Mouse (Mus musculus) layer of hippocampus, postnatal 10 days (tissue): ENCODE results near the gene Blvrb. TPM values are rescaled to one million over a fixed set of nuclear protein-coding genes. Genes with fewer than 3 reads are reported as not detected.

ENCODE experiments used
- DNase-seq, 2 experiments: peaks; one replicate each; pipeline ENCODE4 v3.0.0; 2021; ENCODE audit warnings: low spot score in 2 of 2
- total RNA-seq, 2 experiments: library from RNA; stranded (reverse); gene quantifications; 2 replicates each; pipeline ENCODE4 v1.2.3; 2021

Blvrb gene
- total RNA-seq, 2 experiments from 2014 or later = 16.5 to 17.1 TPM

DNA sequence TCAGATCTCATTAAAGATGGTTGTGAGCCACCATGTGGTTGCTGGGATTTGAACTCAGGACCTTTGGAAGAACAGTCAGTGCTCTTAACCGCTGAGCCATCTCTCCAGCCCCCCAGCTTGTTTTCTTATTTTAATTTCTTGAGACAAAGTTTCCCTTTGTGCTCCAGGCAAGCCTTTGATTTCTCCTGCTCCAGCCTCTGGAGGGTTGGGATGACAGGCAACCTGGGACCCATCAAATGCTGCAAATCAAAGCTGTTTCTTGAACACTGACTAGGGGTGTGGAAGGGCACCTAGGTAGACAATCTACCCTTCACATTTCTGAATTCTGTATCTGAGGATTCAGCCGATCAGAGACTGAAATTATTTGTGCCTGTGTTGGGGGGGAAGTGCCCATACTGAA, 63.0 kb downstream of the Blvrb start:
- no peak for DNase-seq

DNA sequence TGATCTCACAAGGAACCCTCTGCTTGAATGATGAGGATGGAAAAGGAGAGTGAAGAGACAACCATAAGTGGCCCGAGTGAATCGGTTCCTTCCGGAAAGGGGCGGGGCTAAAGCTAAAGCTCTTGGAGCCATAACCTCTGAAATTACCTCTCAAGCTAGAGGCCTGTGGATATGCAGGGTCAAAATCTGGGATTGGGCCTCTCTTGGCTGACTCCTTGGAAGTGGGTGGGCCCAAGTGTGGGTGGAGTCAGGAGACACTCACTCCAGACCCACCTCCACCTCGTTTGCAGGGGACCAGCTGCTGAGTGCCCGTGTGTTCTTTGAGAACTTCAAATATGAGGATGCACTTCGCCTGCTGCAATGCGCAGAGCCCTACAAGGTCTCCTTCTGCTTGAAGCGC, 67.2 kb downstream of the Blvrb start:
- no peak for DNase-seq

Other genes starting within 250 kb of the Blvrb start
- gene Itpkc, start 219.3 kb upstream of the Blvrb start, total RNA-seq = 10 to 100 TPM in 1 of 2 experiments, 1 to 10 TPM in 1; 9.5 to 10.8 TPM
- gene Coq8b, start 215.0 kb upstream of the Blvrb start, total RNA-seq = 10 to 100 TPM; 26.9 to 29.5 TPM
- gene Numbl, start 189.5 kb upstream of the Blvrb start, total RNA-seq = 100 to 1,000 TPM; 126 to 127 TPM
- 10 to 100 TPM; 49.9 to 59.2 TPM for gene Ltbp4, start 110.3 kb upstream of the Blvrb start, total RNA-seq
- gene Shkbp1, start 92.0 kb upstream of the Blvrb start, total RNA-seq = 10 to 100 TPM; 24.9 to 29.9 TPM
- gene Gm20479, start 90.6 kb upstream of the Blvrb start, total RNA-seq = not detected
- 100 to 1,000 TPM in 1 of 2 experiments, 10 to 100 TPM in 1; 89.6 to 105 TPM for gene Sptbn4, start 292 bp upstream of the Blvrb start, total RNA-seq
- 1 to 10 TPM; 3.6 to 3.8 TPM for gene Sertad3, start 25.8 kb downstream of the Blvrb start, total RNA-seq
- gene Sertad1, start 38.9 kb downstream of the Blvrb start, total RNA-seq = 1 to 10 TPM; 4.5 TPM
- gene Prx, start 51.3 kb downstream of the Blvrb start, total RNA-seq = 1 to 10 TPM; 1.1 to 1.5 TPM
- under 1 TPM; 0.11 to 0.23 TPM for gene Hipk4, start 75.3 kb downstream of the Blvrb start, total RNA-seq
- gene Pld3, start 105.2 kb downstream of the Blvrb start, total RNA-seq = 100 to 1,000 TPM; 468 to 470 TPM
- gene 2310022A10Rik, start 105.3 kb downstream of the Blvrb start, total RNA-seq = 10 to 100 TPM; 21.4 to 26.2 TPM
- gene Akt2, start 143.6 kb downstream of the Blvrb start, total RNA-seq = 10 to 100 TPM; 92.7 to 94.8 TPM
- gene Ttc9b, start 205.9 kb downstream of the Blvrb start, total RNA-seq = 100 to 1,000 TPM; 106 to 114 TPM
- gene Map3k10, start 226.6 kb downstream of the Blvrb start, total RNA-seq = 100 to 1,000 TPM; 186 to 195 TPM
- 1 to 10 TPM; 9.2 to 9.7 TPM for gene Zfp607b, start 241.4 kb downstream of the Blvrb start, total RNA-seq